ENCODE assay signal across 1 mouse cellular context in the genomic region with DNA sequence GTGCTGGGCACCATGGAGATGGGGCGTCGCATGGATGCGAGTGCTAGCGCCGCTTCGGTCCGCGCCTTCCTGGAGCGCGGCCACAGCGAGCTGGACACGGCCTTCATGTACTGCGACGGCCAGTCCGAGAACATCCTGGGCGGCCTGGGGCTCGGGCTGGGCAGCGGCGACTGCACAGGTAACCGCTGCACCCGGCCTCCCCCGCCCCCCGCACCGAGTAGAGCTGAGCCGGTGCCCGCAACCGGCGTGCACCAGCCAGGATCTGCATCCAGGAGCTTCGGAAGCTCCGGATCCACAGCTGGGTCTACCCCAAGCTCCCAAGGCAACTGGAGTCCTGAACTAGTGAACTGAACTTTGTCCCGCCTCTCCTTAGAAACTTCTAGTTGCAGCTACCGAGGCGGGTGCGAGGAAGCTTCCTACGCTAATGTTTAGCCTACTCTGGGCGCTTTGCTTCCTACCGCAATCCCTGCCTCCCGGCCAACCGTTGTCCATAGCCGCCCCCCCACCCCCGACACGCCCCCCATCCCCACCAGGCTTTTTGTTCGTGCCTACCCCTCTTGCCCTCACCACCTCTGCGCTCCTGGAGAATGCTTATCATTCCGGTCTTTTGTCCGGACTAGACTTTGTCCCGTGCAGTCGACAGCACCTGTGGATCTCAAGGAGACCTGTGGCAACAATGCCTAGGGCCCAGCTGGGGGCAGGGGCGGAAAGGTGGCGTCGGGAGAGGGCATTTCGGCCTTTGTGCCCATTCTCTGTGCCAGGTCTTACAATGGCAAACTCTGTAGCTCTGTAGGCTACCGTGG.
TF ChIP-seq lines count a peak whose summit lies in the region.

No protein-coding gene starts in this region.

TF ChIP-seq in ES-E14, 5 proteins besides CTCF, POLR2A, EP300 and RAD21:
- no peak for TF ChIP-seq ZC3H11A (IDR thresholded peaks at IDR 0.05; ENCODE audit: borderline replicate concordance, low read depth, low read length)
- no peak for TF ChIP-seq HCFC1 (IDR thresholded peaks at IDR 0.05; ENCODE audit: borderline replicate concordance, insufficient read depth, low read length)
- TF ChIP-seq MAFK (IDR thresholded peaks at IDR 0.05; ENCODE audit: insufficient read depth, low read depth, low read length), result no peak
- TF ChIP-seq ZNF384 (IDR thresholded peaks at IDR 0.05; ENCODE audit: low read depth, low read length), result no peak
- no peak for TF ChIP-seq CHD2 (IDR thresholded peaks at IDR 0.05; ENCODE audit: low read depth, low read length)
